11 mouse cellular contexts compared by ENCODE assay signal in the genomic region with DNA sequence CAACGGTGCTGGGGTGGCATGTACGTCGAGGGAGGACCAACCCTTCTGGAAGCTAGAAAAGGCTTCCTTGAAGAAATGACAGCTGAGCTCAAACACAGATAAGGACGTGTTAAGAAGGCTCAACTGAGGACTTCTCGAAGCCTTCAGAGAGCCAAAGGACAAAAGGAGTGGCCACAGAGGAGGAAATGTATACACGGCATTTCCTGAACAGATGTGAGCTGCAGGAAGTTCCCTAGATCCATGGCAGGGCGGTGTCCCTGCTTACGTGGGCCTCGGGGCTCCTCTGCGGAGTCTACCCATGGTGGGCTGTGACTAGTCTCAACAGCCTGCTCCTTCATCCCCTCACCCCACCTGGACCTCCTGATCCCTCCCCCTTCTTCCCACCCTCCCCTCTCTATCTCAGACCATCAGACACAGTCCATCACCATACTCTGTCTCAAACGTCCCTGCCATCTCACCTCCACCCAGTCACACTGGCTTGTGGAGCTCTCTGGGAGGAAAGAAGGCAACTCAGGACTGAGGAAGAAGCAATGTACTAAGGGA. TPM values are rescaled to one million over a fixed set of nuclear protein-coding genes. Genes with fewer than 3 reads are reported as not detected.
DNase-seq lines count a peak whose midpoint lies in the region; ATAC-seq and TF ChIP-seq lines count a peak whose summit lies in the region.
"Had no signal": no experiment of that assay in that cellular context is flagged by ENCODE, and none has a peak within 500 bp of the region (broad histone marks: within the 10 kb centered on the region; RNA-seq: fewer than 3 reads in every experiment).

No protein-coding gene starts in this region.

- WGBS in hindbrain, postnatal 0 days: 80% methylated on average over 11 of the region's 11 CpGs
- WGBS in hindbrain, embryonic 16.5 days: 82% methylated on average over 11 of the region's 11 CpGs
- 24% methylated on average over 11 of the region's 11 CpGs for whole genome bisulfite sequencing in intestine, postnatal 0 days
- 86% methylated on average over 11 of the region's 11 CpGs for WGBS in midbrain, embryonic 13.5 days

- ATAC-seq in hindbrain, postnatal 0 days: 0 out of 2 replicates have a peak, but pooled peaks have one; percentile 11
- no peak for ATAC-seq in hindbrain, embryonic 16.5 days
- ATAC-seq in common myeloid progenitor, adult 5-6 weeks (replicated peaks; ENCODE audit: low read depth, poor library complexity, severe bottlenecking): peak; percentile 71
- peak; percentile 73 for ATAC-seq in intestine, postnatal 0 days
- peak; percentile 20; the same call in 1 of the 2 replicates for ATAC-seq in megakaryocyte-erythroid progenitor cell, adult 5-6 weeks (replicated peaks; ENCODE audit: low FRiP score, low TSS enrichment, poor library complexity, severe bottlenecking)
- ATAC-seq in midbrain, embryonic 13.5 days: no peak

- H3K4me1 ChIP-seq in hindbrain, postnatal 0 days (ENCODE audit: insufficient read depth, low read length): no peaks in the 10 kb centered on the region
- H3K4me1 ChIP-seq in hindbrain, embryonic 16.5 days (ENCODE audit: control insufficient read depth, insufficient read depth, low read depth, low read length): no peaks in the 10 kb centered on the region; the same call in 1 of the 2 replicates
- peaks cover 18% of the 10 kb centered on the region for H3K4me1 ChIP-seq in intestine, postnatal 0 days (replicated peaks; ENCODE audit: control insufficient read depth, insufficient read depth, low read length)
- no peaks in the 10 kb centered on the region for H3K4me1 ChIP-seq in midbrain, embryonic 13.5 days (replicated peaks)
- H3K4me1 ChIP-seq: hindbrain, embryonic 13.5 days had no signal

- H3K9ac ChIP-seq in hindbrain, postnatal 0 days (replicated peaks; ENCODE audit: low read length): no peak overlapping the region
- no peak overlapping the region for H3K9ac ChIP-seq in hindbrain, embryonic 16.5 days (ENCODE audit: low read depth, low read length)
- H3K9ac ChIP-seq in intestine, postnatal 0 days (ENCODE audit: low read depth, low read length): no peak overlapping the region
- H3K9ac ChIP-seq in midbrain, embryonic 13.5 days (replicated peaks): no peak overlapping the region
- H3K9ac ChIP-seq: embryonic facial prominence, embryonic 13.5 days; hindbrain, embryonic 13.5 days had no signal

- no peaks in the 10 kb centered on the region for H3K27me3 ChIP-seq in hindbrain, postnatal 0 days (ENCODE audit: insufficient read depth, low read length)
- no peaks in the 10 kb centered on the region for H3K27me3 ChIP-seq in hindbrain, embryonic 16.5 days (replicated peaks; ENCODE audit: control insufficient read depth, insufficient read depth, low read length)
- no peaks in the 10 kb centered on the region for H3K27me3 ChIP-seq in intestine, postnatal 0 days (replicated peaks; ENCODE audit: control insufficient read depth, insufficient read depth, low read length)
- H3K27me3 ChIP-seq in midbrain, embryonic 13.5 days: no peaks in the 10 kb centered on the region
- H3K27me3 ChIP-seq: embryonic facial prominence, embryonic 13.5 days; hindbrain, embryonic 13.5 days had no signal

- H3K27ac ChIP-seq in hindbrain, postnatal 0 days: no peak overlapping the region
- no peak overlapping the region for H3K27ac ChIP-seq in hindbrain, embryonic 16.5 days (ENCODE audit: low read depth, low read length)
- peak overlapping the region; percentile 63 for H3K27ac ChIP-seq in intestine, postnatal 0 days (ENCODE audit: low read depth, low read length)
- no peak overlapping the region for H3K27ac ChIP-seq in midbrain, embryonic 13.5 days
- H3K27ac ChIP-seq: hindbrain, embryonic 13.5 days; left cerebral cortex, adult 2 months had no signal

- no peak overlapping the region for H3K4me2 ChIP-seq in hindbrain, postnatal 0 days (ENCODE audit: low read depth, low read length)
- H3K4me2 ChIP-seq in hindbrain, embryonic 16.5 days (ENCODE audit: low read length): no peak overlapping the region
- H3K4me2 ChIP-seq in intestine, postnatal 0 days (replicated peaks; ENCODE audit: low read depth): peak overlapping the region; percentile 37; the same call in 1 of the 2 replicates
- no peak overlapping the region for H3K4me2 ChIP-seq in midbrain, embryonic 13.5 days (replicated peaks)
- H3K4me2 ChIP-seq: embryonic facial prominence, embryonic 13.5 days; hindbrain, embryonic 13.5 days had no signal

- no peak for DNase-seq in hindbrain, postnatal 0 days (ENCODE audit: low spot score)
- no peak for DNase-seq in adrenal gland, adult 2 months
- no peak for DNase-seq in cerebellum, adult 11 months

- TF ChIP-seq CTCF in hindbrain, postnatal 0 days (IDR thresholded peaks at IDR 0.05; ENCODE audit: low read depth): no peak
- TF ChIP-seq CTCF in intestine, postnatal 0 days (IDR thresholded peaks at IDR 0.05; ENCODE audit: low read depth): no peak

- H3K36me3 ChIP-seq in hindbrain, postnatal 0 days (ENCODE audit: insufficient read depth, low read length): no peaks in the 10 kb centered on the region
- H3K36me3 ChIP-seq in hindbrain, embryonic 16.5 days (ENCODE audit: control insufficient read depth, insufficient read depth, low read length): no peaks in the 10 kb centered on the region
- H3K36me3 ChIP-seq in intestine, postnatal 0 days (ENCODE audit: control insufficient read depth, insufficient read depth): no peaks in the 10 kb centered on the region
- H3K36me3 ChIP-seq in midbrain, embryonic 13.5 days: no peaks in the 10 kb centered on the region
- H3K36me3 ChIP-seq: embryonic facial prominence, embryonic 13.5 days; hindbrain, embryonic 13.5 days had no signal

- H3K9me3 ChIP-seq in hindbrain, postnatal 0 days (ENCODE audit: low read length): no peaks in the 10 kb centered on the region
- H3K9me3 ChIP-seq in hindbrain, embryonic 16.5 days (ENCODE audit: control insufficient read depth, low read length): no peaks in the 10 kb centered on the region
- no peaks in the 10 kb centered on the region for H3K9me3 ChIP-seq in intestine, postnatal 0 days (ENCODE audit: control insufficient read depth)
- H3K9me3 ChIP-seq in midbrain, embryonic 13.5 days: no peaks in the 10 kb centered on the region
- H3K9me3 ChIP-seq: embryonic facial prominence, embryonic 13.5 days; hindbrain, embryonic 13.5 days had no signal

- H3K4me3 ChIP-seq in hindbrain, postnatal 0 days (ENCODE audit: low read length): no peak overlapping the region
- H3K4me3 ChIP-seq in hindbrain, embryonic 16.5 days (ENCODE audit: low read length): no peak overlapping the region
- no peak overlapping the region for H3K4me3 ChIP-seq in intestine, postnatal 0 days (ENCODE audit: low read depth, low read length)
- no peak overlapping the region for H3K4me3 ChIP-seq in midbrain, embryonic 13.5 days (replicated peaks)
- H3K4me3 ChIP-seq: embryonic facial prominence, embryonic 13.5 days; hindbrain, embryonic 13.5 days; left cerebral cortex, adult 2 months had no signal

RNA-seq across cellular contexts. Expression of gene Ankdd1b, which starts 37.3 kb away (rescaled TPM):
- not detected in 2 replicates for total RNA-seq in hindbrain, postnatal 0 days (2014; rRNA removed)
- polyA plus RNA-seq in hindbrain, postnatal 0 days (2015; fragmentation: Nextera tagmentation; extraction: Ambion mirVana): 0.23 and 0.35 TPM in 2 replicates
- polyA plus RNA-seq in hindbrain, embryonic 16.5 days (2015; fragmentation: Nextera tagmentation; extraction: Ambion mirVana): 0.55 TPM in 1 of 2 replicates, not detected in the other
- total RNA-seq in common myeloid progenitor, adult 5-6 weeks (2017): not detected in 2 replicates
- 0.14 and 0.25 TPM in 2 replicates for polyA plus RNA-seq in intestine, postnatal 0 days (2015; fragmentation: Nextera tagmentation; extraction: Ambion mirVana)
- not detected in 2 replicates for total RNA-seq in megakaryocyte-erythroid progenitor cell, adult 5-6 weeks (2014; fragmentation: Nextera tagmentation)
- total RNA-seq in megakaryocyte-erythroid progenitor cell, adult 5-6 weeks (2017): 1.3 TPM in 1 of 2 replicates, not detected in the other
- under 1 TPM; 0.52 to 0.81 TPM for total RNA-seq in adrenal gland, adult 2 months (2021)
- 0.37 and 0.92 TPM in 2 replicates for polyA plus RNA-seq in adrenal gland, adult 2 months (2012; rRNA removed)
- polyA plus RNA-seq in midbrain, embryonic 13.5 days (2015; fragmentation: Nextera tagmentation; extraction: Ambion mirVana): not detected in 2 replicates

RNA-seq across cellular contexts. Expression of gene Poc5, which starts 45.6 kb away (rescaled TPM):
- total RNA-seq in hindbrain, postnatal 0 days (2014; rRNA removed): 21.7 and 26.1 TPM in 2 replicates
- polyA plus RNA-seq in hindbrain, postnatal 0 days (2015; fragmentation: Nextera tagmentation; extraction: Ambion mirVana): 16.7 and 19.0 TPM in 2 replicates
- 16.4 and 19.0 TPM in 2 replicates for polyA plus RNA-seq in hindbrain, embryonic 16.5 days (2015; fragmentation: Nextera tagmentation; extraction: Ambion mirVana)
- total RNA-seq in common myeloid progenitor, adult 5-6 weeks (2017): 9.5 and 17.0 TPM in 2 replicates
- 4.6 and 5.6 TPM in 2 replicates for polyA plus RNA-seq in intestine, postnatal 0 days (2015; fragmentation: Nextera tagmentation; extraction: Ambion mirVana)
- 11.5 and 29.5 TPM in 2 replicates for total RNA-seq in megakaryocyte-erythroid progenitor cell, adult 5-6 weeks (2014; fragmentation: Nextera tagmentation)
- 15.1 and 15.6 TPM in 2 replicates for total RNA-seq in megakaryocyte-erythroid progenitor cell, adult 5-6 weeks (2017)
- total RNA-seq in adrenal gland, adult 2 months (2021): 10 to 100 TPM; 10.2 to 15.5 TPM
- polyA plus RNA-seq in adrenal gland, adult 2 months (2012; rRNA removed): 3.0 and 3.6 TPM in 2 replicates
- polyA plus RNA-seq in midbrain, embryonic 13.5 days (2015; fragmentation: Nextera tagmentation; extraction: Ambion mirVana): 22.5 and 23.3 TPM in 2 replicates

RNA-seq across cellular contexts. Expression of gene Gm17622, which starts 56.8 kb away (rescaled TPM):
- total RNA-seq in hindbrain, postnatal 0 days (2014; rRNA removed): not detected in 2 replicates
- polyA plus RNA-seq in hindbrain, postnatal 0 days (2015; fragmentation: Nextera tagmentation; extraction: Ambion mirVana): not detected in 2 replicates
- polyA plus RNA-seq in hindbrain, embryonic 16.5 days (2015; fragmentation: Nextera tagmentation; extraction: Ambion mirVana): not detected in 2 replicates
- total RNA-seq in common myeloid progenitor, adult 5-6 weeks (2017): not detected in 2 replicates
- not detected in 2 replicates for polyA plus RNA-seq in intestine, postnatal 0 days (2015; fragmentation: Nextera tagmentation; extraction: Ambion mirVana)
- total RNA-seq in megakaryocyte-erythroid progenitor cell, adult 5-6 weeks (2014; fragmentation: Nextera tagmentation): not detected in 2 replicates
- not detected in 2 replicates for total RNA-seq in megakaryocyte-erythroid progenitor cell, adult 5-6 weeks (2017)
- not detected for total RNA-seq in adrenal gland, adult 2 months (2021)
- polyA plus RNA-seq in adrenal gland, adult 2 months (2012; rRNA removed): not detected in 2 replicates
- polyA plus RNA-seq in midbrain, embryonic 13.5 days (2015; fragmentation: Nextera tagmentation; extraction: Ambion mirVana): not detected in 2 replicates
- total RNA-seq: left cerebral cortex, adult 2 months had no signal
- polyA plus RNA-seq: embryonic facial prominence, embryonic 13.5 days; hindbrain, embryonic 13.5 days had no signal

Comparison
In these comparisons a context has a peak if more than half of its experiments do, and no peak if none do; other contexts are left out.
1. ATAC-seq: peak in hindbrain, postnatal 0 days (single experiment), common myeloid progenitor, adult 5-6 weeks (single experiment), intestine, postnatal 0 days (single experiment) and megakaryocyte-erythroid progenitor cell, adult 5-6 weeks (single experiment); none in hindbrain, embryonic 16.5 days (single experiment) and midbrain, embryonic 13.5 days (single experiment).